Mouse (Mus musculus) heart, adult 9 months (tissue): ENCODE measurements around the gene Ppm1h.
"Not testable (repeated sequence)": the region's sequence is repeated elsewhere in the genome, so short reads cannot be mapped to it uniquely, and the experiment has no call there.

ENCODE experiments used
- DNase-seq, 2 experiments: peaks; one replicate each; pipeline ENCODE4 v3.0.0; 2022; ENCODE audit warnings: low spot score in 2 of 2

Ppm1h gene

DNA sequence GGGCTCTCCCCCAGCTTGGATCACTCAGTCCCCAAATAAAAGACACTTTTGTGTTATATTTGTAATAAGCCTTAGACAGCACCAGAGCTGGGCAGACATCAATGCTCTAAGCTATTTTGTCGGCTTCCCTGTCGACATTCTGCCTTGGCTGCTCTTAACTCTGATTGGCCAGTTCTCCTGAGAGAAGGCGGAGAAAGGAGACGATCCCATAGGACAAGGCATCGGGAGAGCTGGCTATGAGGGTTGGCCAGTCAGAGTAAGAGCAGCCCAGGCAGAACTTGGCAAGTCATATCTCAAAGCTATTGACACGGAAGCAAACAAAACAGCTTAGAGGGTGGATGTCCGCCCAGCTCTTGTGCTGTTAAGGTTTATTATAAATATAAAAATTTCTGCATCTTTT is 243.7 kb downstream of the Ppm1h start:
- no peak for DNase-seq

DNA sequence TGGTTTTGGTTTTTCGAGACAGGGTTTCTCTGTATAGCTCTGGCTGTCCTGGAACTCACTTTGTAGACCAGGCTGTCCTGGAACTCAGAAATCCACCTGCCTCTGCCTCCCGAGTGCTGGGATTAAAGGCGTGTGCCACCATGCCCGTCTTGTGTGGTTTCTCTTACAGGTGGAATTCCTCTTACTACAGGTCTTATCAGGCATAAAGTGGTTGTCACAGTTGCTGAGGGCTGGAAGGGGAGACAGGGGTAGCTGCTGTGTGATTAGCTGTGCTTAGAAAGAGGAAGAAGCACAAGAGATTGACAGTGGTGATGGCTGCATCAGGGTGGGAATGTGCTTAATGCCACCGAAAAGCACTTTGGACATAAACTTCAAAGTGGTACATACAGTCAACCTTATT is 246.0 kb downstream of the Ppm1h start:
- not testable (repeated sequence) for DNase-seq

DNA sequence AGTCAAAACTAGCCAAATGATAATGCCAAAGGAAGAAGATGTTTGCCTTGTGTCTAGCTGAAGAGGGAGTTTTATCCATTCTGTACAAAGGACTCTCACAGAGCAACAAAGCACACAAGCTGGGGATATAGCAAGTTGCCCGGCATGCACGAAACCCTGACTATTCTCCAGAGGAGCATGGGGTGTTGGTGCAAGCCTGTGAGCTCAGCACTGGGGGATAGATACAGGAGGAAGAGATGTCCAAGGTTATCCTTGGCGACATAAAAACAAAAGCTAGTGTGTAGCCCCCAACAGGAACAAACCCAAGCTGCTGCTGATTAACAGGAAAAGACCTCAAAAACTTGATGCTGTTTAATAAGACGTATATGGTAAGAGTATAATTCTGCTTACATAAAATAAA is 247.7 kb downstream of the Ppm1h start:
- no peak for DNase-seq

- no peak for DNase-seq
Measured at GRCm38 (mm10) chr10:122930520-122930919, 252.0 kb downstream of the Ppm1h start.

DNA sequence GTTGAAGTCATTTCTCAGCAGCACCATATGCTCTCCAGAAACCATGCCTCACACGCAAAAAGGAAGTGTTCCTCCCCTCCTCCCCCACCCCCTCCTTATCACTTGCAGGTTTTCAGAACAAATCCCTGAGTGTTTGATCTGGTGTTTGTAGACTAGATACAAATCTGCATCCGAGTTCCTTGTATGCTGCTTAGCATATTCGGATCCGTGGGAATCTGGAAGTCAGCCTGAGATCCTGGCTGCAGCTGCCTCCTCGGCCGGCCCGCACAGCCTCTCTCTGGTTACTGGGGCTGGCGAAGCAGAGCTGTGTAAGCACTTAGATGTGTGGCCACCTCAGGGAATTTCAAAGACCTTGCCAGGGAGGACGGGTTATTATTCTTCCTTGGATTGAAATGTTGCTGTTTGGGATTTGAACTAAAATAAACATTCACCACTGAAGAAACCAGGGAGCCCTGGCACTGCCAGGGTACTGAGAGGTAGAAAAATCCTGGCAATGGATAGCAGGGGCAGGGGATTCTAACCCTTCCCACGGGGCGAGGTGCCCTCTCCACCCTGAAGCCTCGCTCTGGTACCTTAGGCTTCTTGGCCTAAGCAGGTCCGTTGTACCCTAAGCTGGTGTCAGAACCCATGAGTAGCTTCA is 252.8 kb downstream of the Ppm1h start:
- peak; percentile 34 to 42 for DNase-seq

DNA sequence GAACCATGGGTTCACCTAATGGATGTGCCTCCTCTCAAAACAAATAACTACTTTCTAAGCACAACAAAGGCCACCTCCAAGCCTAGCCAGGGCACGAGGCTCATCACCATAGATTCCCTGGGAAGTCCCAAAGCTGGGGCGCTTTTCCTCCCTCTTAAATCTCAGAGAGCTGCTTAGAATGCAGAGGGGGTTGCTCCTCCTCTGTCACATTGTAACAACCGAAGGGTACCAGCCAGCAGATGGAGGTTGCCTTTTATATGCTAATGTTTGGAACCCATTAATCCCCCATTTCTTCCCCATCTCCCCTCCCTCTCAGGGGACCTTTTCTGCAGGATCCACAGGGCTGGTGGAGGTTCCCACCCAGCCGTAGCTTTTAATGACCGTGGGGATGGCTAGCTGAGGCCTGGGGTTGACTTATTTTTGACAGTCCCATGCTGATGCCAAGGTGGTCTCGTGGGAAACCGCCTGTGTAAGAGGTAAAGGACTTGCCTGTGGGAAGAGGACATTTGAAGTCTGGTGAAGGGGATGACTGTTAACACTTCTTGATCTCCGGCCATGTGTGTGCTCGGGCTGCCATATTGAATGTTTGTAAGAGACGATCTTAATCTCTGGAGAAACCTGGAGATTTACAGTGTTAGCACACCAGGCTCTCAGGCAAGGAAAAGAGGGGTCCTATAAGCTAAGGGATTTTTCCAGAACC is 253.4 kb downstream of the Ppm1h start:
- DNase-seq: no peak

DNA sequence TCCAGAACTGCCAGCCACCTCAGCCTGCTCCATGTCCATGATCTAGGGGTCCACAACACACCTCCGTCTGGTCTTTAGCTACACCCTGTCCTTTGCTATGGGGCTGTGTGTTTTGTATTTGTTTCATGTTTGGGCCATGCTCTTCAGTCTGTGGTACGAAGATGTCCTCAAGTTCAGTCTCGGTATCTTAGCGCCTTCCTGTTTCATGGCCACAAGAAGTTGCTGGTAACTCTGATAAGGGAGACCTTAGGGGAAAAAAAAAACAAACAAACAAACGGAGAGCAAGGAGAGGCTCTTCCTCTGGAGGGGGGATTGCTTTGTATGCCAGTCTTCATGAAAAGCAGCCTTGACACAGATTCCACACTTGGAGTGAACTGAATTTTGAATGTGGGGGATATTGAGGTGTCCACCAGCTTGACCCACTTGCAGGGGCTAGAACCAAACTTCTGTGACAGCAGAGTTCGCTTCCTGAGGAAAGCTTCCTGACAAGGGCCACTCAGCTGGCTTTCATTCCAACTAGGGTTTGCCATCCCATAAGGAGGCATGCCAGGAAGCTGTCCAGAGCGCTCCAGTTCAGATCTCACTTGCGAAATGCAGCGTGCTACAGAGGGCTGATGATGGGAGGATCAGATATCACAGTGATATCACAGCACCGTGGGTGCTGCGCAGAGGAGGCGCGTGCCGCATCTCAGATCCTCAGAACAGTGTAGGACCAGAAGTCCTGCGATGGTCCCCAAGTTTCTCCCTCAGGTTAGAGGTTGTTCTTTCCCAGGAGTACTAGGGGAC is 254.7 kb downstream of the Ppm1h start:
- DNase-seq: no peak

- DNase-seq: not testable (repeated sequence)
Measured at GRCm38 (mm10) chr10:122935406-122935805, 256.8 kb downstream of the Ppm1h start.

- DNase-seq: not testable (repeated sequence)
Measured at GRCm38 (mm10) chr10:122937380-122937779, 258.8 kb downstream of the Ppm1h start.

- no peak for DNase-seq
Measured at GRCm38 (mm10) chr10:122939546-122939945, 261.0 kb downstream of the Ppm1h start.

- no peak for DNase-seq
Measured at GRCm38 (mm10) chr10:122942771-122943170, 264.2 kb downstream of the Ppm1h start.

DNA sequence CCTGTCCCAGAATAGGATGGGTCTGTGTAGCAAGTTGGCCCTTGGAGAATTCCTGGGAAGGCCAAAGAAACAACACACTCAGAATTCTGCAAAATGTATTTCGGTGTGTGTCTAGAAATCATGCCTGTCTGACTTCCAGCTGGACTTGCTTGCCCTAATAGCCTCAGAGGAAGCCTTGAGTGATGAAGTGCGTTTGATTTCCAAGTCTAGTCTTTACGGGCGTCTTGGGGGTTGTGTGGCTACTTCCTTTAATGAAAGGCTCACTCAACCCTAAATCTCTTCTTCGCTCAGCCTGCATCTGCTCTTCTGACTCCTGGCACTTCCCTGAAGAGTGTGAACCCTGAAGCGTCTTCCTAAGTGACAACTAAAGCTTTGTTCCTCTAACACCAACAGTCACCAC is 265.3 kb downstream of the Ppm1h start:
- DNase-seq: no peak

DNA sequence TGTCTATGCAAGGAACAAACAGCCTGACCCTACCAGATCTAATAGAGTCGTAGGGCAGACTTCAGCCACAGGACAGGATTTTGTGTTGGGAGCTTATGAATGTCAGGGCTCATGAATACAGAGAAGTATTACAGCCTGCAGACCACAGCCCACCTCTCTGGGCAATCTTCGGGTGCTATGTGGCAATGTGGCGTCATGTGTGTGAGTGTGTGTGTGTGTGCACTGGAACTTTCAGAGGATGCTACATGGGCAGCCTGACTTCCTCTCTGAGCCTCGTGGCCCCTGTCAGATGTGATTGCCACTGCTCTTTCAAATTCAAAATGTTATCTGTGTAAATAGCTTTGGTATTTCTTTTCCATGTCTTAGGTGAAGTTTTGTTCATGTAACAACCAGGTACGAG is 266.3 kb downstream of the Ppm1h start:
- no peak for DNase-seq

GRCm38 (mm10) chr10:122950966-122951365 is 272.4 kb downstream of the Ppm1h start:
- no peak for DNase-seq

DNA sequence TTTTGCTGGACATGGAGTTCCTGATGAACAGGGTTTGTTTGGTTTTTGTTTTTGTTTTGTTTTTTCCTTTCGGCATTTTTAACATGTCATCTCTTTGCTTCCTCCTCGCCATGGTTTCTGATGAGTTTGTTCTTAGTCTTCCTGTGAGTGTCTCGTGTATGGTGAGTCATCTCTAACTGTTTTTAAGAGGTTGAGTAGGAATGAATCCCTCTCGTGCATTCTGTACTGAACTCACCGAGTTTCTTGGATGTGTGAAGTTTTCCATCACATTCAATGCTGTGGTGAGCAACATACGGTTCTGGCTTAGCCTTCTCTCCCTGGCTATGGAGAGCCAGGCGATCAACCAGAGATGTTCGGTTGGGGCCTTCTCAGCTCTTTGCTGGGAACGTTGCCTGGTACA is 275.0 kb downstream of the Ppm1h start:
- DNase-seq: no peak

DNA sequence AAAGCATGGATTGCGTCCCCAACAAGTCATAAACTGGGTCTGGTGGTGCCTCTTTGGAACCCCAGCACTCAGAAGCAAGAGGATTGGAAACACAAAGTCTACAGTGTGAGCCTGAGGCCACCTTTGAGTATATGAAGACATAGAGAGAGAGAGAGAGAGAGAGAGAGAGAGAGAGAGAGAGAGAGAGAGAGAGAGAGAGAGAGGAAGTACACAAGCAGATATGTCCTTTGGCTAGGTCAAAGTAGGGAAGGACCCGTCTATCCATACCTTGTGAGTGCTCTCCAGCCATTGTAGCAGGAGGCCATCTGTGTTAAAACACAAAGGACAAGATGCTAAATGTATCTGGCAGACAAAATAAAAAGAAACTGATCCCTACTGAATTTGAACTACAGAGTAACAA is 279.4 kb downstream of the Ppm1h start:
- no peak for DNase-seq

DNA sequence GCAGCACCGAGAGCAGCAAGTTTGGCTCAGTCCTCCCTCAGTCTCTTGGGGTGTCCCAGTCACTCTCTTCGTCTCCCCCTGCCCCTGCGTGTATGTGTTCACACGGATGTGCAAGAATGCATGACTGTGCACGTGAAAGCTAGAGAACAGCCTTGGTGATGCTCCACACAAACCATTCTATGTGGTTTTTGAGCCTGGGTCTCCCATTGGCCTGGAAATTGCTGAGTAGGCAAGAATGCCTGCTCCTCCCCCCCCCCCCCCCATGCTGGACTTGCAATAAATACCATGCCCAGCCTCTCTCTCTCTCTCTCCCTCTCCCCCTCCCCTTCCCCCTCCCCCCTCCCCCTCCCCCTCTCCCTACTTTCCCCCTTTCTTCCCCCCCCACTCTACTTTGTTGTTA is 280.1 kb downstream of the Ppm1h start:
- DNase-seq: no peak

DNA sequence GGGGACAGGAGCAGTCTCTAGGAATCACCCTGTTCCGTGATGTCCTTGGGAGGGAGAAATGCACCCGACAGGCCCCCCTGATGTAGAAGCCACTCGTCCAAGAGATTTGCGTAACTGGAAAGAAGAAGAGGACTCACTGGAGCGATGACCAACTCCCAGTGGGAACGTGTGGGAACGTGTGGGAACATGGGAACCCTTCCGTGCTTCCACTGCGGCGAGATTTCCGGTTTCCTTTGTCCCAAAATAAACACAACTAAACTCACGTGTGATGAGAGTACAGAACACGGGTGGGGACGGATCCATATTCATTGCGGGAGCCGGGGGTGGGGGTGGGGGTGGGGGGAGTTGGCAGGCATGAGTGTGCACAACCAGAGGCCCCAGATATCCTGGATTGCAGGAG is 281.7 kb downstream of the Ppm1h start:
- DNase-seq: peak; percentile 61 to 77

DNA sequence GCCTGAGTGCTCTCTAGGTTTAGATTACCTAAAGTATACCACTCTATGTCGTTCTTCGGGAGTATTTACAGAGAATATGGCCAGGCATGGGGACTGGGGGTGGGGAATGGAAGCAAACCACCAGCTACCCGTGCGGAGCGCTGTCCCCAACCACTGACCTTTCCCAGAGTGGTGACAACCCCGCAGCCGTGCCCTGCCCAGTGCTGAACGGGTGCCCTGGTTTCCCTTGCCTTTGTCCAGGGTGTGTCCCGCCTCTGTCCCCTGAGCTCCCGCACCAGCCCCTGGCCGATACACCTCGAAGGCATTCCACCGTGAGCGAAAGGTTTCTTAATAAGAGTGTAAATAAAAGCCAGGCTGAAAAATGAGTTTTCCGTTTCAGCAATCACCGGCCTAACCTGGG is 282.2 kb downstream of the Ppm1h start:
- DNase-seq: no peak

DNA sequence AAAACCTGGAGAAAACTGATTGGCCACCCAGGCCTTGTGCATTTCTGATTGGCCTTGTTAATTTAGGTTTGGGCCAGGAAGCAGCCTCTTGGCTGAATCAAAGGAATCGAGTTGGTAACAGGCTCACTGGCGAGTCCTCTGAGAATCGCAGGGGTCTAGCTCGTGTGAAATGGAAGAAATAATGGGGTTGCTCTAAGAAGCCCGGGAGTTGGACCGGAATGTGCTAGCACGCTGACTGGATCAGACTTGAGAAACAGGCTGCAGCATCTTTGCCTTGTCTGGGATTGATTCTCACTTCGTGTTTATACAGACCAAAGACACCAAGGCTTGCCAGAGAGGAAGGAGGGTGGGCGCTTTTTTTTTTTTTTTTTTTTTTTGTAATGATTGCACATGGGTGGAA is 282.9 kb downstream of the Ppm1h start:
- DNase-seq: no peak

GRCm38 (mm10) chr10:122962651-122963050 is 284.1 kb downstream of the Ppm1h start:
- no peak for DNase-seq

GRCm38 (mm10) chr10:122963463-122964240 is 285.1 kb downstream of the Ppm1h start:
- DNase-seq: no peak
